Mouse (Mus musculus) cerebellum, postnatal 36 days (tissue): ENCODE data around the gene Rfx8.
"Not testable (repeated sequence)": the region's sequence is repeated elsewhere in the genome, so short reads cannot be mapped to it uniquely, and the experiment has no call there.

Experiments used
- DNase-seq, 2 experiments: peaks; one replicate each; pipeline ENCODE4 v3.0.0; 2021 to 2022; ENCODE audit warnings: mixed read lengths in 2 of 2

Rfx8 gene

GRCm38 (mm10) chr1:39688573-39688972 is 32.2 kb downstream of the Rfx8 start:
- DNase-seq, result no peak

DNA sequence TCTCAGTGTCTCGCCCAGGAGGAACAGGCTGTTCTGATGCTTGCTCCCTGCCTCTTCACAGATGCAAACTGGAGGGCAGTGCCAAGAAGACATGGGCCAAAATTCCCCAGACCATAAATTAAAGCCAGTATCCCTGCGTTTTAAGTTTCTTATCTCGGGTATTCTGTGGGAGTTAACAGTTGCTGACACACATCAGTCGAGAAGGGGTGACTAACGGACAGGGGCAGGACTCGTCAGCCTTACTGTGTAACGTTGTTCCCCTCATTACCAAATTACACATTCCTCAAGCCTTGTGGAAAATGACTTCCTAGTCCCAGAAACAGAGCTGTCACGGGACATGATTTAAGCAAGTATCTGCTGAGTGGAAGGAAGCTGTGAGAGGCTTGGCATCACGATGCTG is 33.5 kb downstream of the Rfx8 start:
- no peak for DNase-seq

- peak; percentile 62 to 63 for DNase-seq
Measured at GRCm38 (mm10) chr1:39685841-39686240, 35.0 kb downstream of the Rfx8 start.

DNA sequence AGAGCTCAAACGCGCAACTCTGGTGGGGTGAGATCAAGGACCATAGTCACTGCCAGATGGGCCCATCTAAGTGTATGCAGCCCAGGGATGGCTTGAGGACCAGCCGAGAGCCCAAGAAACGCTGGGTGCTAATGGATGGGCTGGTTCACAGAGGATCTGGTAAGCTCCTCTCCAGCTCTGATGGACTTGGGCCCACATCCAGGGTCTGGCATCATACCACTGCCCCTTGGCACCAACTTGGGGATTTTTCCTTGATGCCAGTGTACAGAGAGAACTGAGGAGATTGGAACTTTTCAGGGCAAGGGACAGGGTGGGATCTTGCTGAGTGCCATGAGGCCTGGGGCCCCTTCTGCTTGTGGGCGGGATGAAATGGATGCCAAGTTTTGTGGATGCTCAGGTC is 39.2 kb downstream of the Rfx8 start:
- no peak for DNase-seq

GRCm38 (mm10) chr1:39680546-39680945 is 40.3 kb downstream of the Rfx8 start:
- no peak for DNase-seq

- no peak for DNase-seq
Measured at GRCm38 (mm10) chr1:39678883-39679282, 41.9 kb downstream of the Rfx8 start.

GRCm38 (mm10) chr1:39676221-39676876 is 44.4 kb downstream of the Rfx8 start:
- DNase-seq, result no peak

- no peak for DNase-seq
Measured at GRCm38 (mm10) chr1:39672362-39673105, 48.3 kb downstream of the Rfx8 start.

- DNase-seq, result no peak
Measured at GRCm38 (mm10) chr1:39670211-39670935, 50.4 kb downstream of the Rfx8 start.

GRCm38 (mm10) chr1:39666751-39667252 is 54.0 kb downstream of the Rfx8 start:
- no peak for DNase-seq

GRCm38 (mm10) chr1:39664039-39664625 is 56.7 kb downstream of the Rfx8 start:
- DNase-seq, result no peak

GRCm38 (mm10) chr1:39663050-39663449 is 57.7 kb downstream of the Rfx8 start:
- no peak for DNase-seq

DNA sequence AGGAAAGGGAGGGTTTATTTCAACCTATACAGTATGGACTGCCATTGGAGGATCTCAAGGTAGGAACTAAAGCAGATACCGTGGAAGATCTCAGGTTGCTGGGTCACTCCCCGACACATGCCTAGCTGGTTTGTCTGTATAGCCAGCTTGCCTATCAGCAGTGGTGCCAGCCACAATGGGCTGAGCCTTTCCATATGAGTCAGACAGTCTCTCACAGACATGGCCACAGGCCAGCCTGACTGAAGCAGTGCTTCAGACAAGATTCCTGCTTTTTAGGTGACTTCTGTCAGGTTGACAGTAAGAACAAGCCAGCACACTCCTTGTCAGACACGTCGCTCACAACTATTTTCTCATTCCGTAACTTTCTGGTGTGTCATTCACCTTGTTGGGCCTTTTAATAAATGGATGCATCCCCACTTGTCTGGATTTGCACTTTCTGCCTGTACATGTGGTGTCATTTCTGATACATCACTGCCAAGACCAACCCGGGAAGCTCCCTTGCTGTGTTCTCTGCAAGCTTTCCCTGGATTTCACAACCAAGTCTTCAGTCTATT is 63.7 kb downstream of the Rfx8 start:
- DNase-seq, result no peak

GRCm38 (mm10) chr1:39654901-39655300 is 65.9 kb downstream of the Rfx8 start:
- DNase-seq, result not testable (repeated sequence)

DNA sequence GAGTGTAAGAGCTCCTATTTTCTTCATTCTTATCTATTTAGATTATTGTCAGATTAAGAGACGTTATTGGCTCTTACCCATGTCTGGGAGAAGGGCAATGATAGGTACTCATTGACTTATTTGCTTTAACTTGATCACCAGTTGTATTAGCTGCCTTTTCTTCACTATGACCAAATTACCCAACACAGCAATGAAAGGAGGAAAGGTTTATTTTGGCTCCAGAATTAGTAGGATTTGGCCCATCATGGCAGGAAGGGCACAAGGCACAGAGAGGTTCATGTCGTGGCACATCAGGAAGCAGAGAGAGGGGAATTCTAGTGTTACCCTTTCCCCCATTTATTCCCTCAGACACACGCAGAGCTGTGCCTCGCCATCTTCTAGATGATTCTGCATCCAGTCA is 67.8 kb downstream of the Rfx8 start:
- DNase-seq, result no peak

GRCm38 (mm10) chr1:39651241-39651548 is 69.6 kb downstream of the Rfx8 start, which contains the start of gene Creg2:
Creg2 (minus strand) TSS chr1:39651474.
- no peak for DNase-seq

- peak; percentile 47 to 68 for DNase-seq
Measured at GRCm38 (mm10) chr1:39650435-39651240, 70.2 kb downstream of the Rfx8 start.

GRCm38 (mm10) chr1:39649691-39650434 is 70.9 kb downstream of the Rfx8 start:
- peak; percentile 12 to 13 for DNase-seq

- DNase-seq, result no peak
Measured at GRCm38 (mm10) chr1:39648584-39648983, 72.2 kb downstream of the Rfx8 start.

DNA sequence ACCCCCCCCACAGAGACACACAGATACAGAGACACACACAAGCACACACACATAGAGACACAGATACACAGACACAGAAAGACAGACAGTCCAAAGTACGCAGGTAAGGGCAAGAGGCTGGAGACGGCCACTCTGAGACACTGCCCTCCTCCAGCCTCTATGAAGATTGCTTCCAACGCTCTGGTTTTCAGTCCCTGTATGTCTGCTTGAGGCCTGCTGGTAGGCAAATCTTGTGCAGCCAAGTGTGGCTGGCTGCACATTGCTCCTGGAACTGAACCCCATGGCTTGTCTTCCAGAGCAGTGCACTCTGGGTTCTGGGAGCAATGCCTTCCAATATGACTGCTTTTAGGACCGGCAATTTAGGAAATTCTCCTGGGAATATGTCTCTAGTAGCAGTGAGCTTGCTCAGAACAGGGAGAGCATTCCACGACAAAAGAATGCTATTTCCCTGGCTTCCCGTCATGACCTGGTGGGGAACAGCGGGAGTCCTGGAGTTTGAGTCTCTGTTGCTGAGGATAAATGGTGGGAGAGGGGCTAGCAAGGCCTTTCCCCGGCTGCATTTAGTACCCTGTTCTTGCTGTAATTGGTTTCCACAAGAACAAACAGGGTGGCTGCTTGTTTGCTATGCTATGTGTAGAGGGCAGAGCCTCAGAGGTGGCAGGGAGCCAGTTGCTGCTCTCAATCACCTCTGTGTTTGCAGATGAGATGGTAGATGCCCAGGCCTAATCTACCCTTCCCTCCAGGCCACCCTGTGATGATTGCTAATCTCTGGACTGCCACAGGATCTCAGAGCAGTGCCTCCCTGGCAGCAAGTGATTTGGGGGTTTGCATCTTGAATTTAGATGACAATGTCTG is 74.7 kb downstream of the Rfx8 start:
- peak in 1 of 2 experiments; percentile 6 for DNase-seq
